Mouse (Mus musculus): ENCODE measurements around the gene Olfr1020. TPM values are rescaled to one million over a fixed set of nuclear protein-coding genes. Genes with fewer than 3 reads are reported as not detected.

Gene Olfr1020
- not detected for total RNA-seq (2021)

GRCm38 (mm10) chr2:85846730-85847129 lies at the start of gene Olfr1020:
Gene Olfr1020, plus strand, starts transcription at chr2:85847030.
- DNase-seq: no peak

- DNase-seq: no peak
Measured at GRCm38 (mm10) chr2:85802444-85802843, 44.4 kb upstream of the Olfr1020 start, which contains the start of gene Olfr1016. Gene Olfr1016, minus strand, starts transcription at chr2:85802544.

- DNase-seq: no peak
Measured at GRCm38 (mm10) chr2:85804501-85804900, 42.3 kb upstream of the Olfr1020 start.

GRCm38 (mm10) chr2:85818179-85818578 lies 28.7 kb upstream of the Olfr1020 start, which contains the start of gene Olfr1018:
Gene Olfr1018, plus strand, starts transcription at chr2:85818479.
- no peak for DNase-seq

- DNase-seq: no peak
Measured at GRCm38 (mm10) chr2:85845383-85845782, 1.4 kb upstream of the Olfr1020 start, which contains the start of gene Olfr1019. Gene Olfr1019, minus strand, starts transcription at chr2:85845483.

GRCm38 (mm10) chr2:85868294-85868693 lies 21.5 kb downstream of the Olfr1020 start, which contains the start of gene Olfr1022:
Gene Olfr1022, plus strand, starts transcription at chr2:85868594.
- no peak for DNase-seq

- no peak for DNase-seq
Measured at GRCm38 (mm10) chr2:85885340-85885739, 38.5 kb downstream of the Olfr1020 start, which contains the start of gene Olfr1023. Gene Olfr1023, plus strand, starts transcription at chr2:85885640.

Other genes with a start within 250 kb of the Olfr1020 start
- not detected for gene Olfr1000, start 235.1 kb upstream of the Olfr1020 start, total RNA-seq (2021)
- gene Olfr1002, start 196.3 kb upstream of the Olfr1020 start, total RNA-seq (2021): not detected
- not detected for gene Olfr154, start 182.6 kb upstream of the Olfr1020 start, total RNA-seq (2021)
- gene Olfr1006, start 168.3 kb upstream of the Olfr1020 start, total RNA-seq (2021): not detected
- gene Olfr1008, start 157.6 kb upstream of the Olfr1020 start, total RNA-seq (2021): not detected
- not detected for gene Olfr1009, start 131.6 kb upstream of the Olfr1020 start, total RNA-seq (2021)
- gene Olfr1012, start 84.3 kb upstream of the Olfr1020 start, total RNA-seq (2021): not detected
- not detected for gene Olfr1013, start 79.9 kb upstream of the Olfr1020 start, total RNA-seq (2021)
- gene Olfr1014, start 74.3 kb upstream of the Olfr1020 start, total RNA-seq (2021): not detected
- not detected for gene Olfr1015, start 65.0 kb upstream of the Olfr1020 start, total RNA-seq (2021)
- not detected for gene Olfr1016, start 44.5 kb upstream of the Olfr1020 start, total RNA-seq (2021)
- not detected for gene Olfr1018, start 28.6 kb upstream of the Olfr1020 start, total RNA-seq (2021)
- gene Olfr1019, start 1.5 kb upstream of the Olfr1020 start, total RNA-seq (2021): not detected
- not detected for gene Olfr1022, start 21.6 kb downstream of the Olfr1020 start, total RNA-seq (2021)
- not detected for gene Olfr1023, start 38.6 kb downstream of the Olfr1020 start, total RNA-seq (2021)
- gene Olfr1024, start 58.0 kb downstream of the Olfr1020 start, total RNA-seq (2021): not detected
- not detected for gene Olfr1025-ps1, start 68.2 kb downstream of the Olfr1020 start, total RNA-seq (2021)
- not detected for gene Olfr1026, start 74.5 kb downstream of the Olfr1020 start, total RNA-seq (2021)
- gene Olfr1028, start 103.4 kb downstream of the Olfr1020 start, total RNA-seq (2021): not detected
- not detected for gene Olfr1029, start 126.9 kb downstream of the Olfr1020 start, total RNA-seq (2021)
- gene Olfr1030, start 132.2 kb downstream of the Olfr1020 start, total RNA-seq (2021): not detected
- gene Olfr1031, start 143.3 kb downstream of the Olfr1020 start, total RNA-seq (2021): not detected
- not detected for gene Olfr1032, start 158.5 kb downstream of the Olfr1020 start, total RNA-seq (2021)
- gene Olfr1033, start 173.6 kb downstream of the Olfr1020 start, total RNA-seq (2021): not detected
- gene Olfr1034, start 198.8 kb downstream of the Olfr1020 start, total RNA-seq (2021): not detected
- not detected for gene Olfr1036, start 227.0 kb downstream of the Olfr1020 start, total RNA-seq (2021)
- gene Olfr1037, start 240.4 kb downstream of the Olfr1020 start, total RNA-seq (2021): not detected

Data from layer of hippocampus, postnatal 36 days (tissue).